Mouse (Mus musculus) hindbrain, embryonic 11.5 days (tissue): ENCODE measurements around the gene Traf4. TPM values are rescaled to one million over a fixed set of nuclear protein-coding genes. Genes with fewer than 3 reads are reported as not detected.

Experiments used
- ATAC-seq: fragments of 200-750 bp; cut with Nextera tagmentation; 2 replicates; pipeline ENCODE4 v1.8.0; 2017; ENCODE audit warnings: mild to moderate bottlenecking, moderate TSS enrichment, moderate library complexity; ENCODE audit not compliant: low FRiP score
- DNase-seq: peaks from one replicate; pipeline ENCODE4 v3.0.0-alpha.2; 2015; ENCODE audit warnings: low spot score
- H3K27ac ChIP-seq: fragments of 300-500 bp; sonication (generic); 2 replicates; pipeline ENCODE4 v1.5.1; 2014; ENCODE audit warnings: mild to moderate bottlenecking, low read depth, low read length
- H3K27me3 ChIP-seq: fragments of 300-500 bp; sonication (generic); 2 replicates; pipeline ENCODE4 v1.6.1; 2014; ENCODE audit warnings: mild to moderate bottlenecking, low read length, moderate library complexity, mixed read lengths; ENCODE audit not compliant: control insufficient read depth, insufficient read depth
- H3K36me3 ChIP-seq: fragments of 300-500 bp; sonication (generic); 2 replicates; pipeline ENCODE4 v1.6.1; 2014; ENCODE audit warnings: mild to moderate bottlenecking, low read length, moderate library complexity, mixed read lengths; ENCODE audit not compliant: control insufficient read depth, insufficient read depth
- H3K4me1 ChIP-seq: fragments of 300-500 bp; sonication (generic); replicated peaks from 2 replicates; pipeline ENCODE4 v1.6.1; 2014; ENCODE audit warnings: low read length, mixed read lengths; ENCODE audit not compliant: control insufficient read depth, insufficient read depth
- H3K4me2 ChIP-seq: fragments of 300-500 bp; sonication (generic); replicated peaks from 2 replicates; pipeline ENCODE4 v1.6.1; 2014; ENCODE audit warnings: mild to moderate bottlenecking, low read depth, low read length
- H3K4me3 ChIP-seq: fragments of 300-500 bp; sonication (generic); 2 replicates; pipeline ENCODE4 v1.5.1; 2014; ENCODE audit warnings: low read depth, low read length
- H3K9ac ChIP-seq: fragments of 300-500 bp; sonication (generic); 2 replicates; pipeline ENCODE4 v1.6.1; 2014; ENCODE audit warnings: low read depth, low read length
- H3K9me3 ChIP-seq: fragments of 300-500 bp; sonication (generic); 2 replicates; pipeline ENCODE4 v1.6.1; 2016; ENCODE audit warnings: low read length; ENCODE audit not compliant: control insufficient read depth
- WGBS: fragments of 180-500 bp; shearing (Covaris S2); extraction: QIAGEN DNeasy Blood & Tissue Kit; methylation state at CpG from one replicate; pipeline ENCODE4 v1.1.7; 2014; 5-methylcytosine and 5-hydroxymethylcytosine counted together
- polyA plus RNA-seq: library from polyadenylated mRNA; unstranded; fragments of >200 nt; fragmentation: Nextera tagmentation; extraction: Ambion mirVana; gene quantifications from 2 replicates; pipeline ENCODE4 v1.2.1, GENCODE M21; 2014

Traf4 gene
- polyA plus RNA-seq, 1 experiment from 2014 or later = 73.6 TPM

DNA sequence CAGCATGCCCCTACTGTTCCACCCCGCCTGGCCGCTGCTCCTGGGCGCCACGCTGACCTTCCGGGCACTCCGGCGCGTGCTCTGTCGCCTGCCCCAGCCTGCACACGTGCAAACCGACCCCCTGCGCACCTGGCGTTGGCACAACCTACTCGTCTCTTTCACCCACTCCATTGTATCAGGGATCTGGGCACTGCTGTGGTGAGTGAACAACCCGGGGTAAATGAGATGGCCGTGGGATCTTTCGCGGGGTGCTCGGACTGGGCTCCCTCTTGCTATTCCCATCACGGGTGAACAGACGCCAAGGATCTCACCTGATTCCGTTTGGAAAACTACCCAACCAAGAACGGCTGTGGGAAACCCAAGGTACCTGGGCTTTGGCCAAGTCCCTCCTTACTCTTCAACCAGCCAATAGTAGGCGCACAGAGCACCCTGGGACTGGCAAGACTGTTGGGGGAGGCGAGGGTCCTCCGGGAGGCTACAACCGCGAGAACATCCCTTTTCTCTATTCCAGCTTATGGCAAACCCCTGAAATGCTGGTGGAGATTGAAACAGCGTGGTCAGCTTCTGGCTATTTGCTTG lies 13.6 kb upstream of the Traf4 start:
- DNase-seq (peak; percentile 60), ATAC-seq (peak; percentile 17; the same call in 1 of the 2 replicates)
- Histone ChIP-seq H3K9me3 (no peaks in the 10 kb centered on the region), H3K4me1 (peaks cover 22% of the 10 kb centered on the region), H3K4me2 (peak overlapping the region; percentile 91), H3K27me3 (no peaks in the 10 kb centered on the region), H3K27ac (peak overlapping the region; percentile 91), H3K9ac (peak overlapping the region; percentile 68), H3K4me3 (peak overlapping the region; percentile 53), H3K36me3 (peaks cover 9% of the 10 kb centered on the region; the same call in 1 of the 2 replicates)
- 2% methylated on average over 29 of the region's 29 CpGs for WGBS

DNA sequence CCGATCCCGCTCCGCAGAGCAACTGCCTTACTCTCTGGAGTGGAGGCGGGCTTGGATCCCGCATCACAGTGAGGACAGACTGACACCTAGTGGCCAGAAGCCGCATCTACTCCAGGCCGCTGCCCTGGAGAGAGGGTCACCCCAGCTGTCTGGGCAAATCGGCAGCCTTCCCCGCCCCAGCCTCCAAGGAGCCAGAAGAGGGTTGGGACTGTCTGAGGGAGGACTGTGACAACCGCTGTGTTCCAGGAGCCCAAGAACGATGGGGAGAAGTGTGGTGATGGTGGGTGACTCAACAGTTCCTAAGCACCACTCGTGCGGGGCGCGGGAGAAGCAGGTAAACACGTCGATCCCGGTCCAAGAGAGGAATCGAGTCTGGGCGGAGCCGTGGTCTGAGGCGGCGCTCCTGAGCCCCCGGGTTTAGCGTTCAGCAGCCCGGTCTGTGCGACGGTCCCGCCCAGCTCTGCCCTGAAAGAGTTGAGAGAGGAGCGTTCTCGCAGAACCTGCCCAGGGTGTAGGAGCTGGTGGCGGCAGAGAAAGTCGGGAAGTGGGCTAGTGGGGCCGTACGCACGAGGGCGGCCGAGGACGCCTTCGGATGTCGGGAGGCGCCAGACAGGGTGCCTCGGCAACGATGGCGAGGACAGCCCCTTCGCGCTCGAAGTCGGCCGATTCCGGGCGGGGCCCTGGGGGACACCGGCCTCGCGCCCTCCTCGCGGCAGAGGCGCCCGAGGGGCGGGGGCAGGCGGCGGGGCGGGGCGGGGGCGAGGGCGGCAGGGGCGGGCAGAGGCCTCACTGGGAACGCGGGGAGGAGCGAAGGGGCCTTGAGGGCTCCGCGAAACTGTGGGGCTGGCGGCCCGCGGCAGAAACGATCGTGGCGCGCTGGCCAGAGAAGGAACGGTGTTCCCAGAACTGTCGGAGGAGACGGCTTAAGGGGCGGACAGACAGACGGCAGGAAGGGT lies 12.8 kb upstream of the Traf4 start:
- peak; percentile 98 for DNase-seq

DNA sequence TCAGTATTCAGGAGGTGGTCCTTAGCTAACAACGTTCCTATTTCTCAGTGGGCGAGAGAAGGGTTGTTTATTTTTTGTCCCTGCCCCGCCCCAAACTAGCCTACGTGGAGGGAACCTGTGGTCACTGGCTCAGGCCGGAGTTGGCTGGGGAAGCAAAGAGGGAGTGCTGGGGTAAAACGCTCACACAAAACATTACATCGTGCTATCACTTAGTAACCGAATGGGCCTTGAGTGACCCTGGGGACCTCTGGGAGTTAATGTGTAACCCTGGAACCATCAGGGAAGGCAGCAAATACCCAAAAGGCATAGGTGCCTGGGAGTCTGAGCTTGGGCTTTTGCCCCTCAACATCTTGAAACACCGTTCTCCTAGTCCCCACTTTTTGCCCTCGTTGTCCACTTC lies 12.0 kb upstream of the Traf4 start:
- Histone ChIP-seq H3K9ac (peak overlapping the region; percentile 50; the same call in 1 of the 2 replicates), H3K36me3 (peaks cover 9% of the 10 kb centered on the region; the same call in 1 of the 2 replicates), H3K27me3 (no peaks in the 10 kb centered on the region), H3K4me2 (peak overlapping the region; percentile 91), H3K4me3 (peak overlapping the region; percentile 53), H3K9me3 (no peaks in the 10 kb centered on the region), H3K27ac (no peak overlapping the region), H3K4me1 (peaks cover 22% of the 10 kb centered on the region)
- ATAC-seq (peak; percentile 11; the same call in 1 of the 2 replicates), DNase-seq (no peak)
- WGBS = under 1% methylated on average over 10 of the region's 10 CpGs

More for the DNA sequence above, 12.8 kb upstream of the Traf4 start:
- H3K4me1 ChIP-seq = peaks cover 22% of the 10 kb centered on the region
- peaks cover 9% of the 10 kb centered on the region; the same call in 1 of the 2 replicates for H3K36me3 ChIP-seq
- peak overlapping the region; percentile 68 for H3K9ac ChIP-seq
- peak overlapping the region; percentile 91 for H3K4me2 ChIP-seq
- no peaks in the 10 kb centered on the region for H3K9me3 ChIP-seq
- no peaks in the 10 kb centered on the region for H3K27me3 ChIP-seq
- WGBS = 0% methylated on average over 59 of the region's 84 CpGs
- H3K4me3 ChIP-seq = peak overlapping the region; percentile 53
- peak overlapping the region; percentile 91 for H3K27ac ChIP-seq
- peak; percentile 87 for ATAC-seq

DNA sequence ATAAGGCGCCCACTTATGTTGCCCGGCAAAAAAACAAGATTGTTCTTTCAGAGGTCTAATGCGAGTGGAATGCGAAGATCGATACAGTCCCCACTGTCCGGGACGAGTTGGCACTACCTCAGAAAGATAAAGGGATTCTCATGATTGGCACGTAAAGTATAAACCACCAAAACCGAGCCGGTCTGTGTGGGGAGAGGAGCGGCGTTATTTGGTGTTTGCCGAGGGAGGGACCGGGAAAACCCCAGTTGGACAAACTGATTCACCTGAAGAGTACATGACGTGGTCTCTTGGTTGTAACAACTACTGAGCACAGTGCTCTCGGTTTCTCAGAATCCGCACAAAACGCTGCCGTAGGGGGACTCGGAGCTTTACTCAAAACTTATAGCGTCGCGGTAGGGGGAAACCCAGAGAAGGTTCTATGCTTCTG lies 11.5 kb upstream of the Traf4 start:
- H3K9me3 ChIP-seq = no peaks in the 10 kb centered on the region
- peak; percentile 43 for DNase-seq
- H3K27ac ChIP-seq = no peak overlapping the region
- no peak for ATAC-seq
- peaks cover 22% of the 10 kb centered on the region for H3K4me1 ChIP-seq
- peak overlapping the region; percentile 53 for H3K4me3 ChIP-seq
- peaks cover 9% of the 10 kb centered on the region; the same call in 1 of the 2 replicates for H3K36me3 ChIP-seq
- WGBS = 1% methylated on average over 23 of the region's 23 CpGs
- peak overlapping the region; percentile 50 for H3K9ac ChIP-seq
- H3K27me3 ChIP-seq = no peaks in the 10 kb centered on the region
- peak overlapping the region; percentile 91 for H3K4me2 ChIP-seq

DNA sequence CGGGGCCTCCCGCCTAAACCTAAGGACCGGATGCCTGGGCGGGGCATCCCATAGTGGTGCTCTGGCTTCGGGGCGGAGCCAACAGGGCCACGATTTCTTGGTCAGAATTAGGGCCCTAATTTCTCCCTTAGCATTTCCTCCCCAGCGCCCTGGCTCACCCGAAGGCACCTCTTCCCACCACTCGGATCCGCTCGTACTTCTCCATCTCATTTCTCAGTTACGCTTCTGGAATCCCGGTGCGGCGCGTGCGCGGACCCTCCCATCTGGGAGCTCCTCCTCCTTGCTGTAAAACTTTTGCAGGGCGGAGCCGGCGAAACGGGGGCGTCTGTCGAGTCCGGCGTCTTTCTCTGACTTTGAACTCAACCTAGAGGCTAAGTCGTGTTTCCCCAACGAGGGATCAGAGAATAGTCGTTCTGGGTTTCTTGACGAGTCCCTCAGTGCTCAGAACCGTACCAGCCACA lies 11.0 kb upstream of the Traf4 start, which contains the start of the genes Nek8 and Tlcd1:
Gene Nek8, minus strand, starts transcription at position 274 of the 461 bp plus-strand sequence.
Gene Tlcd1, plus strand, starts transcription at position 310 of the 461 bp plus-strand sequence.
- H3K4me3 ChIP-seq = peak within 1 kb of the TSS; percentile 53
- 0 out of 2 replicates have a peak within 1 kb of the TSS, but pooled peaks have one; percentile 25 for H3K27ac ChIP-seq
- DNase-seq (peak; percentile 95), ATAC-seq (peak; percentile 62)
- H3K4me1 ChIP-seq = peaks cover 22% of the 10 kb centered on the region
- H3K27me3 ChIP-seq = no peaks in the 10 kb centered on the region
- H3K4me2 ChIP-seq = peak within 1 kb of the TSS; percentile 91
- WGBS = under 1% methylated on average over 32 of the region's 32 CpGs
- H3K9ac ChIP-seq = peak within 1 kb of the TSS; percentile 50
- H3K36me3 ChIP-seq = peaks cover 9% of the 10 kb centered on the region; the same call in 1 of the 2 replicates
- H3K9me3 ChIP-seq = no peaks in the 10 kb centered on the region

DNA sequence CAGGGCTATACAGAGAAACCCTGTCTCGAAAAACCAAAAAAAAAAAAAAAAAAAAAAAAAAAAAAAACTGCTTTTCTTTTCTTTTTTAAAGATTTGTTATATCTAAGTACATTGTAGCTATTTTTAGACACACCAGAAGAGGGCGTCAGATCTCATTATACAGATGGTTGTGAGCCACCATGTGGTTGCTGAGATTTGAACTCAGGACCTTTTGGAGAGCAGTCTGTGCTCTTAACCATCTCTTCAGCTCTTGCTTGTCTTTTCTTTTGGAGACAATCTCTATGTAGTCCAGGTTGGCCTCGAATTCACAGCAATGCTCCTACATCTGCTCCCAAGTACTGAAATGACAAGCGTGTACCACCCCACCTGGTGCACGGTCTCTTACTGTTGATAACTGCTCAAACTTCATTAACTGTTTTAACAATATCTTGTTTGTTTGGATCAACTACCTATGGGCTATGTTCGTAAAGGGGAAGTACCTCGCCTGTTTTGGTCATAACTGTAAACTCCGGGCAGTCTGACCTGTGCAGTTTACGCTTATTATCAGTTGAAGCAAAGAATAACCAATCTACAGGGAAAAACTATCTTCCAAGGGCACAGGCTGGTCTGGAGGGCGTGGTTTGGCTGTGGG lies 10.5 kb upstream of the Traf4 start:
- DNase-seq = no peak
- H3K27ac ChIP-seq = 0 out of 2 replicates have a peak overlapping the region, but pooled peaks have one; percentile 25
- H3K4me1 ChIP-seq = peaks cover 22% of the 10 kb centered on the region
- no peak; the same call in 1 of the 2 replicates for ATAC-seq
- H3K4me3 ChIP-seq = peak overlapping the region; percentile 53
- H3K9me3 ChIP-seq = no peaks in the 10 kb centered on the region
- H3K36me3 ChIP-seq = peaks cover 5% of the 10 kb centered on the region; the same call in 1 of the 2 replicates
- peak overlapping the region; percentile 91 for H3K4me2 ChIP-seq
- H3K9ac ChIP-seq = peak overlapping the region; percentile 50; the same call in 1 of the 2 replicates
- WGBS = 5% methylated on average over 9 of the region's 10 CpGs
- H3K27me3 ChIP-seq = no peaks in the 10 kb centered on the region

DNA sequence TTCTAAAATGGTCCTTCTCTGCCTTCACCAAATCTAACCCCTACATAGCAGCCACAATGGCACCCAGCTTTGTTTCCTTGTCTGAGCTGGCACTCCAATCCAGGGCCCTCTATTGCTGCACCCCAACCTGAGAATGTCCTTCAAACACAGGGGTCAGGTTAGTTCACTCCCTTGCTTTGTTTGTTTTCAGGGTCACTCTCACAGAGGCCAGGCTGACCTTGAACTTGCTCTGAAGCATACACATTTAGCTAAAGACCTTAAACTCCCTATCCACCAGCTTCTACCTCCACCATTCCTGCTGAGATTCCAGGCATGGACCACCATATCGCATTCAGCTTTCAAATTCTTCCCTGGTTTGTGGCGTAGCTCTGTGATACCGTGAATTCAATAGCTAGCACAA lies 9.1 kb upstream of the Traf4 start:
- peaks cover 18% of the 10 kb centered on the region for H3K4me1 ChIP-seq
- no peak for DNase-seq
- H3K4me2 ChIP-seq = no peak overlapping the region
- H3K9me3 ChIP-seq = no peaks in the 10 kb centered on the region
- no peak overlapping the region for H3K9ac ChIP-seq
- no peak overlapping the region for H3K27ac ChIP-seq
- WGBS = 91% methylated on average over 3 of the region's 3 CpGs
- no peak overlapping the region for H3K4me3 ChIP-seq
- no peaks in the 10 kb centered on the region for H3K36me3 ChIP-seq
- no peak for ATAC-seq
- H3K27me3 ChIP-seq = no peaks in the 10 kb centered on the region
